Mouse (Mus musculus) thymus, postnatal 25 days (tissue): Measurements from ENCODE around the gene Ice2.

Experiments used
- DNase-seq: peaks from one replicate; pipeline ENCODE4 v3.0.0; 2022

Gene Ice2

DNA sequence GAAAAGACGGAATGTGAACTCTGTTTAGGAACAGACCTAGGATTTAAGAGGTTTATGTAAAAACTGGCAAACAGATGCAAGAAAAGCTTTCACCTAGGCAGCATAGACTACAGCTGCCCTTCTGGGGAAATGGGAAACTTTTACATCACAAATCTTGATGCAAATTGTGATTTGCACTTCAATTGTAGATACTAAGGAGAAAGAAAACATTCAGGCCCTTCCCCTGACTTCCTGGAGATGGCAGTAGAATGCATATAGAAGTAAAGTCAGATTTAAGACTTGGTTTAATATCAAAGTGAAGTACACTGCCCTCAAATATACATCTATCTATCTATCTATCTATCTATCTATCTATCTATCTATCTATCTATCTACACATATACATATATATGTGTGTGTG is 21.8 kb downstream of the Ice2 start:
- peak; percentile 21 for DNase-seq

GRCm38 (mm10) chr9:69430531-69430930 is 32.8 kb downstream of the Ice2 start:
- DNase-seq: no peak

DNA sequence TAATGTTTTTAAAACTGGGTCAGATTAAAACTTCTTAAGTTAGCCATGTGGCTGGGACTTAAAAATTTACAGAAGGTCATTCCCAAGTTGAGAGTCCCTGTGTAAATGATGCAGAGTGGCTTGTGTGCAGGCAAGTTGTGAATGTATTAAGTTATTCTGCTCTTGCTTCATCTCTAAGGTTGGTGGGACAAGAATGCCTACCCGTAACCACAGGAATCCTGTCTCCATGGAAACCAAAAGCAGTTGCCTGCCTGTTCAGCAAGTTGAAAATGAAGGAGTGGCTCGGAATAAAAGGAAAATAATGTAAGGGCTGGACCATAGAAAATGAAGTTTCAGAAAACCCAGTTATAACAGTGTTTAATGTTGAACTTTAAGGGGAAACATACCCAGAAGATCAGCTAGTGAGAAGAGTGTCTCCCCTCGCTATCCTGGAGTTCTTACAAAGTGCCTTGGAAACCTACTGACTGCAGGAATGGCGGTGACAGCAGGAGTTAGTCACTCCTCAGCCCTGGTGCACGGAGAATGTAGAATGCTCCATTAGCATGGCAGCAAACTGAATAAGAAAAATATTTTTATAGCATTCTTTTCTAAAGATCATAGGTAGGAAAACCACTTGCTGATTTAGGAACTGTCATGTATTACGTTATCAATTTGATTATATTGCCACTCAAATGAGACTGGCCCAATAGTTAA is 34.3 kb downstream of the Ice2 start:
- no peak for DNase-seq

GRCm38 (mm10) chr9:69435194-69435593 is 37.5 kb downstream of the Ice2 start:
- DNase-seq: no peak

- DNase-seq: no peak
Measured at GRCm38 (mm10) chr9:69435662-69436061, 38.0 kb downstream of the Ice2 start.

DNA sequence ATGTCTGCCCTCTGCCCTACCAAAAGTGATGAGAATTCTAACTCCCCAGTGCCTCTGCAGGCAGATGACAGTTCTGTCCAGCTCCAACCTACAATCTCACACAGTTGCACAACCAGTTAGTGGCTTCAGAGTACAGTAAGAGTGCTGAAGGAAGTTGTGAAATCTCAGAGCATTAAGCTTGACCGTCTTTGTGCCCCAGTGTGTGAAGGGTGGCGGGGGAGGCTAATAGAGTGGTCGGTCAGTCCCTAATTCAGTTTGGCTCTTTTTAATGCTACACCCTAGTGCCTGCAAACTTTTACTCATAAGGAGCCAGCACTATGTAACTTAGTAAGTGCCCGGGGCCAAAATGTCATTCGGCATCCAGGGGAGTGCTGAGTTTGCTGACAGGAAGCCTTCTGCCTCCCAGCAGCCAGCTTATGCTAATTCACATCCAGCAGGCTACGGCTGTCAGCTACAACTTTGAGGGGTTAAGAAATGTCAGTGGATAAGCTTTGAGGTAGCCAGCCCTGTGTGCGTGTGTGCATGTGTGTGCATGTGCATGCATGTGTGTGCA is 42.2 kb downstream of the Ice2 start:
- peak; percentile 28 for DNase-seq

- DNase-seq: no peak
Measured at GRCm38 (mm10) chr9:69442471-69443038, 44.8 kb downstream of the Ice2 start.

GRCm38 (mm10) chr9:69443203-69443602 is 45.5 kb downstream of the Ice2 start:
- DNase-seq: no peak

- DNase-seq: no peak
Measured at GRCm38 (mm10) chr9:69448801-69449200, 51.1 kb downstream of the Ice2 start.

DNA sequence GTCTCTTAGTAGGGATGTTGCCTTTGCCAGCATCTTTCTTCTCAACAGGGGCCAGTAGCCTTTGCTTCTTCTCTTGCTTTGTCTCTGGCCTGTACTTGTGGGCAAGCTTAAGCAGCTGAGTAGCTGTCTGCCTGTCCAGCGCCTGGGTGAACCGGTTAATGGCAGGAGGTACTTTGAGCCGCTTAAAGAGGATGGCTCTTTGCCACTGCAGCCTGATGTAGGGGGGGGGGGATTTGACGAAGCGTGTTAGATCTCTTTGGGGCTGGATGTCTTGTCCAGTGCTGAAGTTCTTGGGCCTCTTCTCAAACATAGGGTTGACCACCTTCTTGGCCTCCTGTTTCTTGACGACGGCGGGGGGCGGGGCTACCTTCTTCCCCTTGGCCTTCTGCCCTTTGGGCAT is 52.9 kb downstream of the Ice2 start:
- DNase-seq: no peak

GRCm38 (mm10) chr9:69451886-69452810 is 54.4 kb downstream of the Ice2 start:
- no peak for DNase-seq

DNA sequence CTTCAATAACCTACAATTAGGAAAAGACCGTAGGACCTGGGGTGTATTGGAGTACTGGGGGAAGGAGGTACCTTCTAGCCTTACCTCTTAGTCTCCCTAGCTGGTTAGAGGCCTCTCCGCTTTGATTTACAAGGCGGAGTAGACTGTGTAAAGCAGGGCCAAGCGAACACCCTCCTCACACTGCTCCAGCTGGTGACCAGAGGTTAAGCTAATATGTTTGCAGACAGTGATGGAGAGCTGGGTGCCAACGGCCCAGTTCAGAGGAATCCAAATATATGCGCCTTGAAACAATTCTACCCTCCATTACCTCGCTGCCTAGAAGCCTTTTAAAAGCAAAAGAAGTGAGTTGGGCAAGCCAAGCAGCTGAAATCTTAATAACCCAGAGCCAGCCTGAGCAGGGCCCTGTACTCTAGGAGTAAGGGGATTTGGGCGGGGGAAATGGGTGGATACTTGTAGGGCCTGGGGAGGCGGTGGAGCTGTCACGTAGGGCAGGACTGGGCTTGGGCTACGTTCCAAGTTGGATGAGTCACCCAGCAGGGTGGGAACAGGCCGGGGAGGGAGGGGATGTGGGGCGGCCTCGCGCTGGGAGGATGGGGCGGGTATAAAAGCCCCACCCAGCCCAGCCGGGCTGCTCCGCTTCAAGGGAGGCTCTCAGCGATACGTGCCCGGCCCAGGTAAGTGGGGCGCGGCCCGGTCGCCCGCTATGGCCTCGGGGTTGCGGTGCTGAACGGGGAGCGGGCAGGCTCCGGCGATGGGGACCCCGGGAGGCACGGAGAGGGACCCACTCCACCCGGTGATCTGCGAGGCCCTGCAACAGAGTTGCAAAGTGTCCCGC is 55.6 kb downstream of the Ice2 start, which contains the start of gene Anxa2:
Gene Anxa2 (plus strand): TSS at position 555 of the 835 bp plus-strand sequence.
- peak; percentile 68 for DNase-seq

DNA sequence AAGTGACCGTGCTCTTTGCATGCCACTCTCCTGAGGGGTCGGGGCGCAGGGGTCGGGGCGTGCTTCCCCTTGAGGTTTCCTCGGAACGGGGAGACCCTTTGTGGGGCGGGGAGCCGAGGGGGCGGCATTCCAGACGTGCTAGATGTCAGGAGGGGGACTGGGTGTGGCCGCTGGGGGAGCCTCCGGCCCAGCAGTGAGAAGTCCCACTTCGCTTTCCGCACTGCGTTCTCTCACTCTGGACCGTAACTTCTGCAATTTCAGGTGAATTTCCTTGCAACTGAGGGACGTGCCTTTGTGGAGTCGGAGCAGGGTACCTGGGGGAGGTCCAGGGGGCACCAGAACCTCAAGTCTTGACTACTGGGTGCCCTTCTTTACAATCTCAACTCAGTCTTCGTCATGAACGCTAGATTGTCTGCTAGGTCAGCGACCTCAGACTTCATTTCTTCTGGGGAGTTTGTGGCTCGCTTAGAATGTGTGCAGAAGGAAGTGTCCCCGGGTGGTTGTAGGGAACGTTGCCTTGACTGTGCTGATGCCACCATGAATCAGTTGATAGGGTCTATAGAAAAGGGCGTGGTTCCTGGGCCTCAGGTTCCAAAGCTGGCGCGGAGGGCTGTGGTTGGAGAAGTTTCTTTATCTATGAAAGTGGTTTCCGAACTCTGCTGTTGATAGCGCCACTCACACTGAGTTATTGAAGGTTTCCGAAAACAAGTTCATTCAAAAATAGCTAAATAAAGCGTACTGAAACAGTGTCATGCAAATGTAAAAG is 56.4 kb downstream of the Ice2 start:
- peak; percentile 59 for DNase-seq

DNA sequence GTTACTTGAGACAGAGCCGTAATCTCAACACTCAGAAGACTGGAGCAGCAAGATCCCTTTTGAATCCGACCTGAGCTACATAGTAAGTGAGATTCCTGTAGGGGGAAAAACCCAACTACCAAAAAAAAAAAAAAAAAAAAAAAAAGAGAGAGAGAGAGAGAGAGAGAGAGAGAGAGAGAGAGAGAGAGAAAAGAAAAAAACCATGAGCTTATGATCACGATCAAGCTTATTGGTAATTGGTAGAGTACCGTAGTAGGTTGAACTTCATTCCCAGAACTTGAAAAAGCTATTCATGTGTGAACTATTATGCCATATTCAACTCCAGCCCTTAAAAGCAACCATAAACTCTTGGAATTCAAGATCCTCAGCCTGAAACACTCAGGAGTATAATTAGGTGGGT is 57.0 kb downstream of the Ice2 start:
- DNase-seq: no peak

GRCm38 (mm10) chr9:69455391-69455790 is 57.7 kb downstream of the Ice2 start:
- DNase-seq: peak; percentile 49

DNA sequence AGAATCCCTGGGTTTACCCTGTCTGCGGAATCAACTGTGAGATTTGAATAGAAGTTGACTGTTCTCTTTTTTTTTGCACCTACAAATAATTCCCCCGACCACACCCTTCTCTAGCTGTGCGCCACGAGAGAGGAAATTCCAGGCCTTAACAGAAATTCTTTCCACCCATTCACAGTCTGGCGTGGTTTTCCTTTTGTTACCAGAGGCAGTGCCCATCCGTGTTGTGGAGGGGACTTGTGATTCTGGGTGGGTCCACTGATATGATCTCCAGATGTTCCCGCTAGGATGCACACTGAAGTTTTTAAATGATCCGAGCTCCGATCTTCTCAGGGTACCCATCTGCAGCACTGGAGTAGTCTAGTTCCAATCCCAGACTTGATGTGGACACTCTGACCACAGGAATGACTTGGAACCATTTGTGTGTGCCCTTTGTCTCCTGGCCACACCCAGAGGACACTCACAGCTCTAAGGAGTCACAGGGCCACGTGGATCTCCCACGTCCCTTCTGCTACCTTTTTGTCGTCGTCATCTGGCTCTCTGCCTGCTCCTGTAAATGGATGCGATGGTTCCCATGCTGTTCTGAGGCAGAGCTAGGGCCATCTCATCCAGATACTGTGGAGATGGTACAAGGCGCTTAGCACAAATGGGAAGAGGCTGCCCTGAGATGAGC is 58.8 kb downstream of the Ice2 start:
- no peak for DNase-seq

DNA sequence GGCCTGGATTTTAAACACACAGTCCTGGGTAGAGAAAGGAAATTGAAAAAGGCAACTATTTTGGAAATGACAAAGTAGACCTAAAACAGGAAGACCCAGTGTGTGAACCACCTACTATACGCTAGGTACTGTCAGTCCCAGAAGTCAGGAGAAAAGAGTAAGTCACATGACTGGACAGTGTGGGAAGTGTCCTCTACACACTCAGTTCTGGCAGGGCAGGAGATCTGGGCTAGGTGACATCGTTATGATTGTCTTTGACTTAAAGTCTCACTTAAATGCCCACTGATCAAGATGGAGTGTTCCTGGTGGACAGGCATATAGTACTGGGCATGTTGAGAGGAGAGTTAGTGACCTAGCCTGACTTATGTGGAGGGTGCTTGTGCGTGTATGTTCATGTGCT is 59.4 kb downstream of the Ice2 start:
- no peak for DNase-seq

DNA sequence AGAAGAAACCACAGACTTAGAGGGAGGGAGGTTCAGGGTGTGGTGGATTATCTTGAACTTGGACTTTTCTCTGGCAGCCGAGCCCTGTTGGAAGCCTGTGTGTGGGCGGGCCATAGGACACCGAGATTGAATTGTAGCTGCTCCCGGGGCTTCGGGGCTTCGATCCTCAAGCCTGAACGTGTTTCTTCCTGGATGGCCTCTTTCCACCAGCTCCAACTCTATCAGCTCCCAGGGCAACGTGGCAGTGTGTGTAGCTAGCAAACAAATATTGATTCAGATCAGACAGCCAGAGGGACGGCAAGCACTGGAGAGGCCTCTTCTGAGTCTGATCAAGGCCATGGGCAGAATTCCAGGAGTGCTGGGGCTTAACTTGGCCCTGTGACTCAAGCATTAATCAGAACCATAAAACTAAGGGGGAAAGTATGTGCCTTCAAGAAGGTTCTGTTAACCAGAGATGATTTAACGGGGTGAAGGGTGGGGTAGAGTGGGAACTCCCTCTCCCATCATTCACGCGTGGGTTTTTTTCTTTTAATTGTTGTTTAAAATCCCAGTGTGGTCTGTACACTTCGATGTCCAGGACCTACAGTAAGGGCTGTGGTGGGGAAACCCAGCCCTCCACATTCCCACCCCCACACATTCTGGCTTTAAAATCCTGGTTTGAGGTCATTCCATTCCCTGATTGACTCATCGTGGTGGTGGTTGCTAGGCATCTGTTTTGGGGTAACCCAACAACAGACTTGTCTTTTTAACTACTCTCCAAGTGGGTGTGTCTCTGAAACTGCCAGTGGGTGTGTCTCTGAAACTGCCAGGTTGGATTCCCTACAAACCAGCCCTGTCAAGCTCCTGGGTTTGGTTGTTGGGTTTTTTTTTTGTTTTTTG is 60.3 kb downstream of the Ice2 start:
- no peak for DNase-seq

- peak; percentile 50 for DNase-seq
Measured at GRCm38 (mm10) chr9:69458982-69459381, 61.3 kb downstream of the Ice2 start.

DNA sequence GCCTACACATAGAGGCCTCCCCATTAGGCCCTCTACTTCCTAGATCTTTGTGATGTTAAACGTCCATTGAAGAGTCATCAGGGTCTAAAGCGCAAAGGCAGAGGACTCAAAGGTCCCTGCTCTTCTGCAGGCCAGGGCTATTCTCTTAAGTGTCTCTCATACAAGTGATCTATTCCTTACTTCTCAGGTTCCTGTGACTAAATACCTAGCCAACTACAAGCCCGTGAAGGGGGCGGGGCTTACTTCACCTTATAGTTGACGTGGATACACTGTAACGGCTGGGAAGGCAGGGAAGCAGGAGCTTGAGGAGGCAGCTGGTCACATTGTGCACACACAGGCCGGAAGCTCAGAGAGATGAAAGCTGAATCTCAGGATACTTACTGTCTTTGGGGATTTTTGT is 62.2 kb downstream of the Ice2 start:
- DNase-seq: no peak
